Mouse (Mus musculus): ENCODE data around the gene Grk1. TPM values are rescaled to one million over a fixed set of nuclear protein-coding genes. Genes with fewer than 3 reads are reported as not detected.

The Grk1 gene
- polyA plus RNA-seq, 1 experiment from 2014 or later = not detected

Other genes starting within 250 kb of the Grk1 start
- gene Lamp1, start 245.9 kb upstream of the Grk1 start, polyA plus RNA-seq (2014; fragmentation: Nextera tagmentation; extraction: Ambion mirVana) = 225 and 306 TPM in 2 replicates
- 19.7 and 20.3 TPM in 2 replicates for gene Grtp1, start 204.5 kb upstream of the Grk1 start, polyA plus RNA-seq (2014; fragmentation: Nextera tagmentation; extraction: Ambion mirVana)
- not detected in 2 replicates for gene Adprhl1, start 150.9 kb upstream of the Grk1 start, polyA plus RNA-seq (2014; fragmentation: Nextera tagmentation; extraction: Ambion mirVana)
- 17.4 and 26.4 TPM in 2 replicates for gene Dcun1d2, start 117.0 kb upstream of the Grk1 start, polyA plus RNA-seq (2014; fragmentation: Nextera tagmentation; extraction: Ambion mirVana)
- gene Tmco3, start 116.9 kb upstream of the Grk1 start, polyA plus RNA-seq (2014; fragmentation: Nextera tagmentation; extraction: Ambion mirVana) = 28.4 and 40.5 TPM in 2 replicates
- gene Tfdp1, start 66.3 kb upstream of the Grk1 start, polyA plus RNA-seq (2014; fragmentation: Nextera tagmentation; extraction: Ambion mirVana) = 146 and 201 TPM in 2 replicates
- not detected in 2 replicates for gene Atp4b, start 8.3 kb upstream of the Grk1 start, polyA plus RNA-seq (2014; fragmentation: Nextera tagmentation; extraction: Ambion mirVana)
- 0.57 TPM in 1 of 2 replicates, not detected in the other for gene Tmem255b, start 30.1 kb downstream of the Grk1 start, polyA plus RNA-seq (2014; fragmentation: Nextera tagmentation; extraction: Ambion mirVana)
- 12.0 and 18.7 TPM in 2 replicates for gene Gas6, start 89.4 kb downstream of the Grk1 start, polyA plus RNA-seq (2014; fragmentation: Nextera tagmentation; extraction: Ambion mirVana)
- not detected in 2 replicates for gene 1700029H14Rik, start 157.4 kb downstream of the Grk1 start, polyA plus RNA-seq (2014; fragmentation: Nextera tagmentation; extraction: Ambion mirVana)